Comparison of ENCODE assay signal across 14 mouse cellular contexts in genomic region chr15:43942002-43942660, GRCm38 (mm10).
DNase-seq lines count a peak whose midpoint lies in the region; ATAC-seq lines count a peak whose summit lies in the region.
"Had no signal": no experiment of that assay in that cellular context is flagged by ENCODE, and none has a peak within 500 bp of the region (broad histone marks: within the 10 kb centered on the region; RNA-seq: fewer than 3 reads in every experiment).

No protein-coding gene starts in this region.

- H3K27me3 ChIP-seq in forebrain, embryonic 12.5 days, result no peaks in the 10 kb centered on the region
- no peaks in the 10 kb centered on the region for H3K27me3 ChIP-seq in hindbrain, embryonic 12.5 days
- no peaks in the 10 kb centered on the region for H3K27me3 ChIP-seq in midbrain, embryonic 15.5 days (replicated peaks)
- H3K27me3 ChIP-seq: liver, embryonic 12.5 days had no signal

- H3K9ac ChIP-seq in forebrain, embryonic 12.5 days, result no peak overlapping the region
- H3K9ac ChIP-seq in hindbrain, embryonic 12.5 days, result no peak overlapping the region
- no peak overlapping the region for H3K9ac ChIP-seq in midbrain, embryonic 15.5 days
- H3K9ac ChIP-seq: liver, embryonic 12.5 days had no signal

- H3K4me2 ChIP-seq in forebrain, embryonic 12.5 days, result no peak overlapping the region
- no peak overlapping the region for H3K4me2 ChIP-seq in hindbrain, embryonic 12.5 days (replicated peaks)
- no peak overlapping the region for H3K4me2 ChIP-seq in midbrain, embryonic 15.5 days
- H3K4me2 ChIP-seq: liver, embryonic 12.5 days had no signal

- DNase-seq in left cerebral cortex, postnatal 14 days (ENCODE audit: low spot score in 2 of 2), result peak; percentile 3 to 39
- no peak for DNase-seq in left cerebral cortex, adult 8-10 months (ENCODE audit: low spot score in 2 of 2)
- no peak for DNase-seq in right cerebral cortex, adult 18-20 months
- no peak for DNase-seq in frontal cortex, adult 2 months (ENCODE audit: extremely low spot score in 1 of 2, low spot score in 1 of 2)
- DNase-seq: adrenal gland, adult 2 months; cerebellum, postnatal 36 days; gastrocnemius, postnatal 14 days; lung, postnatal 14 days had no signal

- WGBS in forebrain, embryonic 12.5 days, result 36% methylated on average over 2 of the region's 2 CpGs
- WGBS in hindbrain, embryonic 12.5 days, result 51% methylated on average over 2 of the region's 2 CpGs
- WGBS in midbrain, embryonic 15.5 days, result 41% methylated on average over 2 of the region's 2 CpGs

- peaks cover 12% of the 10 kb centered on the region for H3K4me1 ChIP-seq in forebrain, embryonic 12.5 days
- no peaks in the 10 kb centered on the region for H3K4me1 ChIP-seq in hindbrain, embryonic 12.5 days
- H3K4me1 ChIP-seq in midbrain, embryonic 15.5 days, result peaks cover 22% of the 10 kb centered on the region
- H3K4me1 ChIP-seq: heart, embryonic 10.5 days; liver, embryonic 12.5 days had no signal

- intact Hi-C loops in left cerebral cortex, postnatal 14 days (cut with DNase I), result no loop called here

- H3K27ac ChIP-seq in forebrain, embryonic 12.5 days, result no peak overlapping the region
- H3K27ac ChIP-seq in hindbrain, embryonic 12.5 days, result no peak overlapping the region
- H3K27ac ChIP-seq in midbrain, embryonic 15.5 days, result no peak overlapping the region
- H3K27ac ChIP-seq: heart, embryonic 10.5 days; liver, embryonic 12.5 days had no signal

- H3K4me3 ChIP-seq in forebrain, embryonic 12.5 days (replicated peaks), result no peak overlapping the region
- H3K4me3 ChIP-seq in hindbrain, embryonic 12.5 days, result no peak overlapping the region
- H3K4me3 ChIP-seq in midbrain, embryonic 15.5 days, result no peak overlapping the region
- H3K4me3 ChIP-seq: heart, embryonic 10.5 days; liver, embryonic 12.5 days had no signal

- no peaks in the 10 kb centered on the region for H3K9me3 ChIP-seq in forebrain, embryonic 12.5 days
- H3K9me3 ChIP-seq in hindbrain, embryonic 12.5 days (replicated peaks), result no peaks in the 10 kb centered on the region
- H3K9me3 ChIP-seq in midbrain, embryonic 15.5 days, result no peaks in the 10 kb centered on the region
- H3K9me3 ChIP-seq: heart, embryonic 10.5 days; liver, embryonic 12.5 days had no signal

- peak; percentile 57; the same call in 1 of the 2 replicates for ATAC-seq in forebrain, embryonic 12.5 days (ENCODE audit: low FRiP score)
- ATAC-seq in hindbrain, embryonic 12.5 days (ENCODE audit: low FRiP score), result peak; percentile 56
- peak; percentile 90 for ATAC-seq in midbrain, embryonic 15.5 days (replicated peaks)
- no peak for ATAC-seq in erythroid progenitor cell, adult 5-6 weeks (replicated peaks; ENCODE audit: low FRiP score, poor library complexity, severe bottlenecking)
- ATAC-seq: liver, embryonic 12.5 days had no signal

- H3K36me3 ChIP-seq in forebrain, embryonic 12.5 days (replicated peaks), result no peaks in the 10 kb centered on the region
- H3K36me3 ChIP-seq in hindbrain, embryonic 12.5 days, result no peaks in the 10 kb centered on the region
- no peaks in the 10 kb centered on the region for H3K36me3 ChIP-seq in midbrain, embryonic 15.5 days (replicated peaks)
- H3K36me3 ChIP-seq: heart, embryonic 10.5 days; liver, embryonic 12.5 days had no signal

Comparison
In these comparisons a context has a peak if more than half of its experiments do, and no peak if none do; other contexts are left out.
1. DNase-seq: peak in left cerebral cortex, postnatal 14 days (2 of 2); none in left cerebral cortex, adult 8-10 months (0 of 2), right cerebral cortex, adult 18-20 months (single experiment) and frontal cortex, adult 2 months (0 of 2).